Mouse (Mus musculus): ENCODE measurements around the gene Epha2. TPM values are rescaled to one million over a fixed set of nuclear protein-coding genes. Genes with fewer than 3 reads are reported as not detected.

Epha2 gene
- 1 to 10 TPM; 1.3 to 1.5 TPM for total RNA-seq (2021)
- long read RNA-seq, experiment 1, partial matches to known transcripts: 2 of 2 reads
- long read RNA-seq, experiment 1, other reads (novel, unspliced or antisense): 0 of 2 reads
- long read RNA-seq, experiment 2, partial matches to known transcripts: 1 of 1 reads
- long read RNA-seq, experiment 2, other reads (novel, unspliced or antisense): 0 of 1 reads

GRCm38 (mm10) chr4:141301116-141301553 is at the start of gene Epha2:
Gene Epha2, plus strand, starts transcription at chr4:141301240.
- peak; percentile 66 to 69 for DNase-seq (ENCODE audit: low spot score in 2 of 2)

GRCm38 (mm10) chr4:141252641-141253040 is 48.4 kb upstream of the Epha2 start:
- no peak for DNase-seq (ENCODE audit: low spot score in 2 of 2)

GRCm38 (mm10) chr4:141254234-141254633 is 46.8 kb upstream of the Epha2 start:
- no peak for DNase-seq (ENCODE audit: low spot score in 2 of 2)

- DNase-seq (ENCODE audit: low spot score in 2 of 2): no peak
Observed at GRCm38 (mm10) chr4:141257440-141257839, 43.6 kb upstream of the Epha2 start.

- no peak for DNase-seq (ENCODE audit: low spot score in 2 of 2)
Observed at GRCm38 (mm10) chr4:141259413-141259812, 41.6 kb upstream of the Epha2 start.

GRCm38 (mm10) chr4:141260007-141260723 is 40.9 kb upstream of the Epha2 start:
- DNase-seq (ENCODE audit: low spot score in 2 of 2): no peak

GRCm38 (mm10) chr4:141262906-141263637 is 38.0 kb upstream of the Epha2 start:
- no peak for DNase-seq (ENCODE audit: low spot score in 2 of 2)

- DNase-seq (ENCODE audit: low spot score in 2 of 2): no peak
Observed at GRCm38 (mm10) chr4:141265979-141266637, 34.9 kb upstream of the Epha2 start.

- DNase-seq (ENCODE audit: low spot score in 2 of 2): no peak
Observed at GRCm38 (mm10) chr4:141267250-141267649, 33.8 kb upstream of the Epha2 start.

GRCm38 (mm10) chr4:141267837-141268236 is 33.2 kb upstream of the Epha2 start:
- peak; percentile 58 to 66 for DNase-seq (ENCODE audit: low spot score in 2 of 2)

GRCm38 (mm10) chr4:141268350-141268749 is 32.7 kb upstream of the Epha2 start:
- DNase-seq (ENCODE audit: low spot score in 2 of 2): no peak

- DNase-seq (ENCODE audit: low spot score in 2 of 2): no peak
Observed at GRCm38 (mm10) chr4:141269080-141269479, 32.0 kb upstream of the Epha2 start.

GRCm38 (mm10) chr4:141270201-141270940 is 30.7 kb upstream of the Epha2 start:
- DNase-seq (ENCODE audit: low spot score in 2 of 2): no peak

- DNase-seq (ENCODE audit: low spot score in 2 of 2): no peak
Observed at GRCm38 (mm10) chr4:141271228-141271627, 29.8 kb upstream of the Epha2 start.

GRCm38 (mm10) chr4:141271721-141272120 is 29.3 kb upstream of the Epha2 start:
- no peak for DNase-seq (ENCODE audit: low spot score in 2 of 2)

GRCm38 (mm10) chr4:141272878-141273277 is 28.2 kb upstream of the Epha2 start:
- DNase-seq (ENCODE audit: low spot score in 2 of 2): no peak

GRCm38 (mm10) chr4:141273296-141273695 is 27.7 kb upstream of the Epha2 start:
- DNase-seq (ENCODE audit: low spot score in 2 of 2): peak; percentile 78 to 85

GRCm38 (mm10) chr4:141274485-141275341 is 26.3 kb upstream of the Epha2 start:
- no peak for DNase-seq (ENCODE audit: low spot score in 2 of 2)

- DNase-seq (ENCODE audit: low spot score in 2 of 2): no peak
Observed at GRCm38 (mm10) chr4:141277157-141277556, 23.9 kb upstream of the Epha2 start.

- DNase-seq (ENCODE audit: low spot score in 2 of 2): no peak
Observed at GRCm38 (mm10) chr4:141278154-141278553, 22.9 kb upstream of the Epha2 start.

All from left cerebral cortex, adult 18-20 months (tissue).